ENCODE assay signal across 8 mouse cellular contexts in genomic region chr9:20493281-20493680, GRCm38 (mm10). TPM values are rescaled to one million over a fixed set of nuclear protein-coding genes. Genes with fewer than 3 reads are reported as not detected.
DNase-seq lines count a peak whose midpoint lies in the region; ATAC-seq lines count a peak whose summit lies in the region.

No protein-coding gene starts in this region.

- peak overlapping the region; percentile 93 for H3K4me3 ChIP-seq in lung, embryonic 16.5 days (ENCODE audit: low read length)
- H3K4me3 ChIP-seq in erythroblast, embryonic 14.5 days (replicated peaks), result peak overlapping the region; percentile 75
- H3K4me3 ChIP-seq in intestine, embryonic 16.5 days (ENCODE audit: low read length), result peak overlapping the region; percentile 82
- H3K4me3 ChIP-seq in midbrain, embryonic 12.5 days, result peak overlapping the region; percentile 84

- H3K9me3 ChIP-seq in lung, embryonic 16.5 days (ENCODE audit: control insufficient read depth, low read length), result no peaks in the 10 kb centered on the region
- no peaks in the 10 kb centered on the region for H3K9me3 ChIP-seq in erythroblast, embryonic 14.5 days (ENCODE audit: control insufficient read depth, low read length)
- H3K9me3 ChIP-seq in intestine, embryonic 16.5 days (ENCODE audit: control insufficient read depth, low read length), result no peaks in the 10 kb centered on the region
- H3K9me3 ChIP-seq in midbrain, embryonic 12.5 days, result no peaks in the 10 kb centered on the region

- peak overlapping the region; percentile 99 for H3K27ac ChIP-seq in lung, embryonic 16.5 days (ENCODE audit: low read length)
- peak overlapping the region; percentile 98 for H3K27ac ChIP-seq in intestine, embryonic 16.5 days (ENCODE audit: low read length)
- peak overlapping the region; percentile 92 for H3K27ac ChIP-seq in midbrain, embryonic 12.5 days (replicated peaks)

- peaks cover 14% of the 10 kb centered on the region; the same call in 1 of the 2 replicates for H3K4me1 ChIP-seq in lung, embryonic 16.5 days (replicated peaks; ENCODE audit: control insufficient read depth, insufficient read depth, low read length)
- H3K4me1 ChIP-seq in erythroblast, embryonic 14.5 days (ENCODE audit: control insufficient read depth), result peaks cover 31% of the 10 kb centered on the region
- peaks cover 12% of the 10 kb centered on the region for H3K4me1 ChIP-seq in intestine, embryonic 16.5 days (ENCODE audit: control insufficient read depth, insufficient read depth, low read length)
- H3K4me1 ChIP-seq in midbrain, embryonic 12.5 days, result peaks cover 30% of the 10 kb centered on the region

- DNase-seq in lung, postnatal 14 days, result no peak
- peak; percentile 4 for DNase-seq in T-cell, adult 2 months (ENCODE audit: low spot score)
- DNase-seq in adrenal gland, postnatal 14 days, result no peak
- DNase-seq in cerebellum, postnatal 36 days, result no peak

- no peaks in the 10 kb centered on the region for H3K27me3 ChIP-seq in lung, embryonic 16.5 days (ENCODE audit: control insufficient read depth, insufficient read depth, low read depth, low read length)
- no peaks in the 10 kb centered on the region for H3K27me3 ChIP-seq in erythroblast, embryonic 14.5 days (ENCODE audit: control insufficient read depth)
- H3K27me3 ChIP-seq in intestine, embryonic 16.5 days (replicated peaks; ENCODE audit: control insufficient read depth, insufficient read depth, low read length), result no peaks in the 10 kb centered on the region
- H3K27me3 ChIP-seq in midbrain, embryonic 12.5 days, result no peaks in the 10 kb centered on the region

- peaks cover 22% of the 10 kb centered on the region for H3K36me3 ChIP-seq in lung, embryonic 16.5 days (ENCODE audit: control insufficient read depth, insufficient read depth, low read length)
- H3K36me3 ChIP-seq in erythroblast, embryonic 14.5 days (ENCODE audit: control insufficient read depth), result peaks cover 33% of the 10 kb centered on the region
- peaks cover 6% of the 10 kb centered on the region; the same call in 1 of the 2 replicates for H3K36me3 ChIP-seq in intestine, embryonic 16.5 days (ENCODE audit: control insufficient read depth, insufficient read depth, low read length)
- peaks cover 25% of the 10 kb centered on the region for H3K36me3 ChIP-seq in midbrain, embryonic 12.5 days

- WGBS in lung, embryonic 16.5 days, result 3% methylated on average over 9 of the region's 9 CpGs
- WGBS in intestine, embryonic 16.5 days, result 3% methylated on average over 9 of the region's 9 CpGs
- WGBS in midbrain, embryonic 12.5 days, result 10% methylated on average over 9 of the region's 9 CpGs

- peak; percentile 12; the same call in 1 of the 2 replicates for ATAC-seq in lung, embryonic 16.5 days (ENCODE audit: low read depth)
- ATAC-seq in intestine, embryonic 16.5 days, result 0 out of 2 replicates have a peak, but pooled peaks have one; percentile 18
- no peak for ATAC-seq in midbrain, embryonic 12.5 days (ENCODE audit: low FRiP score, low read depth)

- peak overlapping the region; percentile 73 for H3K4me2 ChIP-seq in lung, embryonic 16.5 days (ENCODE audit: low read depth, low read length)
- H3K4me2 ChIP-seq in intestine, embryonic 16.5 days (ENCODE audit: low read depth, low read length), result peak overlapping the region; percentile 83
- peak overlapping the region; percentile 82 for H3K4me2 ChIP-seq in midbrain, embryonic 12.5 days (replicated peaks)

- peak overlapping the region; percentile 97 for H3K9ac ChIP-seq in lung, embryonic 16.5 days (ENCODE audit: low read length)
- peak overlapping the region; percentile 84 for H3K9ac ChIP-seq in intestine, embryonic 16.5 days (ENCODE audit: low read depth, low read length)
- H3K9ac ChIP-seq in midbrain, embryonic 12.5 days (replicated peaks), result peak overlapping the region; percentile 80

RNA-seq across cellular contexts. Expression of gene Zfp426, which starts 0.7 kb away (rescaled TPM):
- polyA plus RNA-seq in lung, embryonic 16.5 days (2015; fragmentation: Nextera tagmentation; extraction: Ambion mirVana), result 21.4 and 24.0 TPM in 2 replicates
- polyA plus RNA-seq in erythroblast, embryonic 14.5 days (2012), result 0.08 and 0.44 TPM in 2 replicates
- polyA plus RNA-seq in intestine, embryonic 16.5 days (2015; fragmentation: Nextera tagmentation; extraction: Ambion mirVana), result 14.2 and 14.4 TPM in 2 replicates
- polyA plus RNA-seq in midbrain, embryonic 12.5 days (2016; fragmentation: Nextera tagmentation; extraction: Ambion mirVana), result 34.3 and 34.6 TPM in 2 replicates
- 20.5 and 22.1 TPM in 2 replicates for total RNA-seq in adrenal gland, postnatal 14 days (2021)

RNA-seq across cellular contexts. Expression of gene Zfp266, which starts 27.9 kb away (rescaled TPM):
- polyA plus RNA-seq in lung, embryonic 16.5 days (2015; fragmentation: Nextera tagmentation; extraction: Ambion mirVana), result 113 and 120 TPM in 2 replicates
- 0.03 and 0.04 TPM in 2 replicates for polyA plus RNA-seq in erythroblast, embryonic 14.5 days (2012)
- polyA plus RNA-seq in intestine, embryonic 16.5 days (2015; fragmentation: Nextera tagmentation; extraction: Ambion mirVana), result 44.1 and 49.3 TPM in 2 replicates
- polyA plus RNA-seq in midbrain, embryonic 12.5 days (2016; fragmentation: Nextera tagmentation; extraction: Ambion mirVana), result 166 and 168 TPM in 2 replicates
- total RNA-seq in adrenal gland, postnatal 14 days (2021), result 44.0 and 46.2 TPM in 2 replicates

RNA-seq across cellular contexts. Expression of gene Zfp26, which starts 33.3 kb away (rescaled TPM):
- polyA plus RNA-seq in lung, embryonic 16.5 days (2015; fragmentation: Nextera tagmentation; extraction: Ambion mirVana), result 20.5 and 21.5 TPM in 2 replicates
- polyA plus RNA-seq in erythroblast, embryonic 14.5 days (2012), result under 0.01 and 0.01 TPM in 2 replicates
- 9.7 TPM in 2 replicates for polyA plus RNA-seq in intestine, embryonic 16.5 days (2015; fragmentation: Nextera tagmentation; extraction: Ambion mirVana)
- polyA plus RNA-seq in midbrain, embryonic 12.5 days (2016; fragmentation: Nextera tagmentation; extraction: Ambion mirVana), result 30.3 and 33.7 TPM in 2 replicates
- total RNA-seq in adrenal gland, postnatal 14 days (2021), result 22.6 and 23.8 TPM in 2 replicates

Comparison
In these comparisons a context has a peak if more than half of its experiments do, and no peak if none do; other contexts are left out.
1. RNA of gene Zfp426, which starts 0.7 kb away (polyA plus RNA-seq): 34.3 to 34.6 TPM in midbrain, embryonic 12.5 days, 21.4 to 24.0 TPM in lung, embryonic 16.5 days and 14.2 to 14.4 TPM in intestine, embryonic 16.5 days; 0.08 to 0.44 TPM in erythroblast, embryonic 14.5 days; every median in the first group is over 10 times any median in the second.
2. RNA of gene Zfp266, which starts 27.9 kb away (polyA plus RNA-seq): 166 to 168 TPM in midbrain, embryonic 12.5 days, 113 to 120 TPM in lung, embryonic 16.5 days and 44.1 to 49.3 TPM in intestine, embryonic 16.5 days; 0.03 to 0.04 TPM in erythroblast, embryonic 14.5 days; every median in the first group is over 10 times any median in the second.
3. RNA of gene Zfp26, which starts 33.3 kb away (polyA plus RNA-seq): 30.3 to 33.7 TPM in midbrain, embryonic 12.5 days, 20.5 to 21.5 TPM in lung, embryonic 16.5 days and 9.7 TPM in intestine, embryonic 16.5 days; under 0.01 to 0.01 TPM in erythroblast, embryonic 14.5 days; every median in the first group is over 10 times any median in the second.
4. Peak in every context shown above with its lines, with median percentiles within 50 percentile points of each other: H3K27ac ChIP-seq, H3K4me2 ChIP-seq, H3K4me3 ChIP-seq and H3K9ac ChIP-seq.